Mouse (Mus musculus) midbrain, postnatal 0 days (tissue): ENCODE measurements around the gene Hypk. TPM values are rescaled to one million over a fixed set of nuclear protein-coding genes. Genes with fewer than 3 reads are reported as not detected.
"Not testable (repeated sequence)": the region's sequence is repeated elsewhere in the genome, so short reads cannot be mapped to it uniquely, and the experiment has no call there.

Experiments used
- ATAC-seq: fragments of 200-750 bp; cut with Nextera tagmentation; 2 replicates; pipeline ENCODE4 v1.8.0; 2017; ENCODE audit warnings: moderate number of reproducible peaks, mild to moderate bottlenecking, moderate TSS enrichment, moderate library complexity; ENCODE audit not compliant: low FRiP score
- DNase-seq: peaks from one replicate; pipeline ENCODE4 v3.0.0-alpha.2; 2015; ENCODE audit warnings: low spot score
- H3K27ac ChIP-seq: fragments of 300-500 bp; sonication (generic); 2 replicates; pipeline ENCODE4 v1.5.1; 2014; ENCODE audit warnings: low read depth, mild to moderate bottlenecking, low read length, mixed read lengths
- H3K27me3 ChIP-seq: fragments of 300-500 bp; sonication (generic); 2 replicates; pipeline ENCODE4 v1.6.1; 2014; ENCODE audit warnings: low read length, control low read depth, mixed read lengths; ENCODE audit not compliant: insufficient read depth
- H3K36me3 ChIP-seq: fragments of 300-500 bp; sonication (generic); 2 replicates; pipeline ENCODE4 v1.6.1; 2014; ENCODE audit warnings: low read length, control low read depth, mixed read lengths; ENCODE audit not compliant: insufficient read depth
- H3K4me1 ChIP-seq: fragments of 300-500 bp; sonication (generic); 2 replicates; pipeline ENCODE4 v1.6.1; 2014; ENCODE audit warnings: mild to moderate bottlenecking, control low read depth, antibody characterized with exemption, low read length, mixed read lengths; ENCODE audit not compliant: insufficient read depth
- H3K4me2 ChIP-seq: fragments of 300-500 bp; sonication (generic); 2 replicates; pipeline ENCODE4 v1.6.1; 2014; ENCODE audit warnings: low read depth, mild to moderate bottlenecking, low read length, mixed read lengths; ENCODE audit not compliant: poor library complexity, severe bottlenecking
- H3K4me3 ChIP-seq: fragments of 300-500 bp; sonication (generic); 2 replicates; pipeline ENCODE4 v1.5.1; 2014; ENCODE audit warnings: low read depth, mild to moderate bottlenecking, low read length, moderate library complexity
- H3K9ac ChIP-seq: fragments of 300-500 bp; sonication (generic); replicated peaks from 2 replicates; pipeline ENCODE4 v1.6.1; 2014; ENCODE audit warnings: mild to moderate bottlenecking, low read length, moderate library complexity, mixed read lengths; ENCODE audit not compliant: poor library complexity, severe bottlenecking
- H3K9me3 ChIP-seq: fragments of 300-500 bp; sonication (generic); 2 replicates; pipeline ENCODE4 v1.6.1; 2016; ENCODE audit warnings: low read length, control low read depth
- CTCF ChIP-seq: IDR thresholded peaks from 2 replicates; pipeline ENCODE4 v1.5.1; 2016; ENCODE audit warnings: antibody characterized with exemption, mild to moderate bottlenecking
- WGBS: fragments of 180-500 bp; shearing (Covaris S2); extraction: QIAGEN DNeasy Blood & Tissue Kit; methylation state at CpG from one replicate; pipeline ENCODE4 v1.1.7; 2014; 5-methylcytosine and 5-hydroxymethylcytosine counted together
- polyA plus RNA-seq: library from polyadenylated mRNA; unstranded; fragments of >200 nt; fragmentation: Nextera tagmentation; extraction: Ambion mirVana; gene quantifications from 2 replicates; pipeline ENCODE4 v1.2.1, GENCODE M21; 2015
- total RNA-seq: library from RNA; depleted of rRNA; stranded (reverse); fragments of >200 nt; gene quantifications from 2 replicates; pipeline ENCODE4 v1.2.3, GENCODE M21; 2014

Gene Hypk
- total and polyA plus RNA-seq, 2 experiments from 2014 or later, result 12.3 to 115 TPM

DNA sequence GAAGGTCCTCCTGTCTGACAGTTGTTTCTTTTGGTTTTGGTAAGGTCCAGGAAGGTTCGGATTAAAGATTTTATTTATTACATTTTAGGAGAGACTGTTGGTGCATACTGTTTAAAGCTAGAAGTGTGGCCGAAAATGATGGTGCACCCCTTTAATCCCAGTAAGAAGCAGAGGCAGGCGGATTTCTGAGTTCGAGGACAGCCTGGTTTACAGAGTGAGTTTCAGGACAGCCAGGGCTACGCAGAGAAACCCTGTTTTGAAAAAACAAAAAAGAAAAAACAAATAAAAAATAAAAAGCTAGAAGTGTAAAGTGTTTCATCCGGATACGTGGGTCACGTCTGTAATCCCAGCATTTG lies 21.1 kb downstream of the Hypk start:
- no peaks in the 10 kb centered on the region for H3K4me1 ChIP-seq
- DNase-seq (no peak), ATAC-seq (peak; percentile 62)
- H3K36me3 ChIP-seq, result no peaks in the 10 kb centered on the region
- no peak for TF ChIP-seq CTCF
- H3K4me2 ChIP-seq, result peak overlapping the region; percentile 57
- peak overlapping the region; percentile 51 for H3K4me3 ChIP-seq
- no peak overlapping the region; the same call in 1 of the 2 replicates for H3K9ac ChIP-seq
- H3K9me3 ChIP-seq, result no peaks in the 10 kb centered on the region
- 0 out of 2 replicates have a peak overlapping the region, but pooled peaks have one; percentile 47 for H3K27ac ChIP-seq
- no peaks in the 10 kb centered on the region for H3K27me3 ChIP-seq
- 36% methylated on average over 8 of the region's 8 CpGs for WGBS

DNA sequence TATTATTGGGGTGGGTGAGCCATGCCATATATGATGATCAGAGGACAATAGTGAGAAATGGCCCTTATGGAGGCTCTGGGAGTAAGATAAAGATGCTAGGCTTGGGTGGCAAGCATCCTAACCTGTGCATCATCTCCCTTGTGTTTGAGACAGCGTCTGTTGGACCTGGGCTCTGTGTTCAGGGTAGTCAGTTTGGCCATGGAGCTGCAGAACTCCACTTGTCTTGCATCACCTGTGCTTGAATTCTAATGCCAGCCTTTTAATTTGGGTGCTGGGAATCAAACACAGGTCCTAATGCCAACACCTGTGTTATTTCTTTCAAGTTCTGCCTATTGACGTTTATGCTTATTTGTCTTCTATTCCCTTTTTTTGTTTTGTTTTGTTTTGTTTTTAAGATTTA lies 22.2 kb downstream of the Hypk start:
- H3K27ac ChIP-seq, H3K9ac ChIP-seq, ATAC-seq, H3K4me1 ChIP-seq, DNase-seq, H3K27me3 ChIP-seq, H3K9me3 ChIP-seq, H3K4me2 ChIP-seq, H3K36me3 ChIP-seq, H3K4me3 ChIP-seq: not testable (repeated sequence)
- WGBS, result 99% methylated on average over 2 of the region's 2 CpGs

DNA sequence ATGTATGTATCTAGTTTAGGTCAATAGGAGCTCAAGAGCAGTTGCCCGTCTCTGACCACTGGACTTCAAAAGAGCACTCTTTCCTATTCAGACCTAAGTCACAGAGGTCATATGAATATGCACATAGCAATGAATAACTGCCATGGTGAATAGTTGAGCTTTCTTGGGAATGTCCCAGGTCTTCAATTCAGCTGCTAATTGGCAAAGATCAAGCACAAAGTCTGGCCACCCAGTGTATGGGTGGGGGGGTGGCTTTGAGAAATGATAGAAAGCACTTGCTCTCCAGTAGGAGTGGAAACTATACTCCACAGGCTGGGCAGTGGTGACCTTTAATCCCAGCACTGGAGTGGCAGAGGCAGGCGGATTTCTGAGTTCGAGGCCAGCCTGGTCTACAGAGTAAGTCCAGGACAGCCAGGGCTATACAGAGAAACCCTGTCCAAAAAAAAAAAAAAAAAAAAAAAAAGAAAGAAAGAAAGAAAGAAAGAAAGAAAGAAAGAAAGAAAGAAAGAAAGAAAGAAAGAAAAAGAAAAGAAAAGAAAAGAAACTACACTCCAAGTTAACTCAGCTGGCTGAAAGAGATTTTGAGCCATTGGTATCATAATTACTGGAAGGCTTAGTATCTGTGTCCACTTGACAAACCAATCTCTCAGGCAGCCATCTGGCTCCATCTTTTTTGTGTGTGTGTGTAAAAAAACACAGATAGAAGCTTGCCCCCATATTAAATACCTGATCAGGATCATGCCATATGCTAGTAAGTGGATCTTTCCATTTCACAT lies 24.6 kb downstream of the Hypk start:
- no peaks in the 10 kb centered on the region for H3K27me3 ChIP-seq
- no peaks in the 10 kb centered on the region for H3K36me3 ChIP-seq
- H3K4me1 ChIP-seq, result no peaks in the 10 kb centered on the region
- no peak overlapping the region for H3K27ac ChIP-seq
- DNase-seq (no peak), ATAC-seq (no peak)
- H3K4me3 ChIP-seq, result no peak overlapping the region
- 78% methylated on average over 3 of the region's 3 CpGs for WGBS
- no peaks in the 10 kb centered on the region for H3K9me3 ChIP-seq
- no peak overlapping the region for H3K9ac ChIP-seq
- no peak for TF ChIP-seq CTCF
- no peak overlapping the region for H3K4me2 ChIP-seq

DNA sequence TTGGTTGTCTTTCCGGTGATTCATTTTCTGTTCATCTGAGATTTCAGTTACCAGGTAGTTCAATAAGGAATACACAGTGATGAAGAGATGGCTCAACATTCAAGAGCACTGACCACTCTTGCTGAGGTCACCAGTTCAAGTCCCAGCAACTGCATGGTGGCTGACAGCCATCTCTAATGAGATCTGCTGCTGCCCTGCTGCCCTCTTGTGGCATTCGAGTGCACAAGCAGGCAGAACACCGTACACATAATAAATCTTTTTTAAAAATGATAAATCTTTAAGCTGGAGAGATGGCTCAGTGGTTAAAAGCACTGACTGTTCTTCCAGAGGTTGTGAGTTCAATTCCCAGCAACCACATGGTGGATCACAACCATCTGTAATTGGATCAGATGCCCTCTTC lies 27.4 kb downstream of the Hypk start:
- TF ChIP-seq CTCF, result peak; percentile 55
- no peaks in the 10 kb centered on the region for H3K36me3 ChIP-seq
- no peaks in the 10 kb centered on the region for H3K4me1 ChIP-seq
- ATAC-seq (no peak), DNase-seq (no peak)
- H3K27ac ChIP-seq, result no peak overlapping the region
- H3K27me3 ChIP-seq, result no peaks in the 10 kb centered on the region
- 66% methylated on average over 3 of the region's 3 CpGs for WGBS
- H3K4me2 ChIP-seq, result no peak overlapping the region
- no peak overlapping the region for H3K4me3 ChIP-seq
- no peak overlapping the region for H3K9ac ChIP-seq
- no peaks in the 10 kb centered on the region for H3K9me3 ChIP-seq

DNA sequence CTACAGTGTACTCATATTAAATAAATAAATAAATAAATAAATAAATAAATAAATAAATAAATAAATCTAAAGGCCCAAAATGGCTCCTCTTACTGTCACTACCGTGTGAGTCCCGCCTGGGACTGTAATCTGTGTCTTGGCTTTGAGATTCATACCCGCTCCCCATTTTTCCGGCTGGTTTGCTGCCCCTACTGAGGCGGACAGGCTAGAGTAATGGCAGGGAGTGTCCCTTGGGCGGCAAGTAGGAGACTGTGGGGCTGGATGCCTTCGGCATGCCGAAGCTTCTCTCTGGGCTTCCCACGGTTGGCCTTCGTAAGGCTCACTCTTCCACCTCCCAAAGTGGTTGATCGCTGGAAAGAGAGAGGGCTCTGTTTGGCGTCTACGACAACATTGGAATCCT lies 27.8 kb downstream of the Hypk start:
- WGBS, result 90% methylated on average over 13 of the region's 13 CpGs
- not testable (repeated sequence) for H3K4me3 ChIP-seq, H3K4me2 ChIP-seq, H3K27me3 ChIP-seq, H3K9ac ChIP-seq, H3K27ac ChIP-seq, H3K36me3 ChIP-seq, H3K9me3 ChIP-seq, DNase-seq, H3K4me1 ChIP-seq, ATAC-seq

DNA sequence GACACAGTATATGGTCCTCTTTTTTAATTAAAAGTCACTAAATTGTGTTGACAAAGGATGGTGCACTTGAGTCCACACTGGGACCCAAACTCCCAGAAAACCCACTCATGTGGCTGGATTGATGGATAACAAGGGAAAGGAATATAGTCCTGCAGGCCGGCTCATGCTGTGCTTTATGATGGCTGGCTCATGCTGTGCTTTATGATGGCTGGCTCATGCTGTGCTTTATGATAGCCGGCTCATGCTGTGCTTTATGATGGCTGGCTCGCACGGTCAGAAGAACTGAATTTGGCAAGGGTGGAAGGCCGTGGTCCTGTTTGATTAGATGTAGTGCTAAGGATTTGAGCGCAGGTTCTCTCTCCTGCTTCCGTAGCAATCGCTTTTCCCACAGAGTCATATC lies 30.5 kb downstream of the Hypk start:
- H3K27me3 ChIP-seq, result no peaks in the 10 kb centered on the region
- TF ChIP-seq CTCF, result no peak
- no peak overlapping the region for H3K9ac ChIP-seq
- DNase-seq (no peak), ATAC-seq (no peak)
- no peak overlapping the region for H3K4me3 ChIP-seq
- H3K27ac ChIP-seq, result no peak overlapping the region
- H3K4me2 ChIP-seq, result no peak overlapping the region
- 38% methylated on average over 8 of the region's 8 CpGs for WGBS
- H3K36me3 ChIP-seq, result no peaks in the 10 kb centered on the region
- no peaks in the 10 kb centered on the region for H3K4me1 ChIP-seq
- H3K9me3 ChIP-seq, result no peaks in the 10 kb centered on the region

DNA sequence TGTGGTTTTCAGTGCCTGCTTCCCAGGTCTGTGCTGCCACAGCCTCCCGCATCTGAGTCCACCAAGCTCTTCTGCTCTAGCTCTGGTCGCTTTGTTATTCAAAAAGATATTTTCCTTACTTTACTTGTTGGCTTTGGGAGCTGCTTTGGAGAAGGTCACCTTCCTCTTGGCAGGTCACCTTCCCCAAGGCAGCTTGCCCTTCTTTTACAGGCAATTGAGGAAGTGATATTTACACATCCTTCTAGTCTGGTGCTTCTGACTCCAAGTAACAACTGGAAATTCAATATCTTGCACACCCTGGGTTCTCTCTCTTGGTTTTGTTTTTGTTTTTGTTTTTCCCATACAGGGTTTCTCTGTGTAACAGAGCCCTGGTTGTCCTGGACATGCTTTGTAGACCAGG lies 31.3 kb downstream of the Hypk start:
- H3K9ac ChIP-seq, H3K4me2 ChIP-seq, ATAC-seq, H3K27ac ChIP-seq, DNase-seq, H3K4me1 ChIP-seq, H3K9me3 ChIP-seq, H3K36me3 ChIP-seq, H3K4me3 ChIP-seq, H3K27me3 ChIP-seq: not testable (repeated sequence)
- WGBS, result 100% methylated on average over 1 of the region's 2 CpGs

DNA sequence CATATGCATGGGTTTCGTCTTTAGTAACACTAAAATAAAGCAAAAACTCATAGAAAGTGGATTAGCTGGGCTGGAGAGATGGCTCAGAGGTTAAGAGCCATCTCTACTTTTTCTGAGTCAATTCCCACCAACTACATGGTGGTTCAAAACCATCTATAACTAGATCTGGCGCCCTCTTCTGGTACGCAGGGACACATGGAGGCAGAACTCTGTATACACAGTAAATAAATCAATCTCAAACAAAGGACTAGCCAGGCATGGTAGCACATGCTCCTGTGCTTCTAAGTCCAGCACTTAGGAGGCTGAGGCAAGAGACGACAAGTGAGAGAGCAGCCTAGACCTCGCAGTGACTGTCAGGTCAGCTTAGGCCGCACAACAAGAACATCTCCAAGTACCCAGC lies 48.5 kb downstream of the Hypk start:
- 86% methylated on average over 1 of the region's 6 CpGs for WGBS
- not testable (repeated sequence) for H3K4me2 ChIP-seq, DNase-seq, ATAC-seq, H3K9ac ChIP-seq, H3K27me3 ChIP-seq, H3K4me1 ChIP-seq, H3K36me3 ChIP-seq, H3K4me3 ChIP-seq, H3K27ac ChIP-seq, H3K9me3 ChIP-seq
